Comparison of ENCODE assay signal across 10 mouse cellular contexts in genomic region chr2:3764136-3764535, GRCm38 (mm10).
DNase-seq lines count a peak whose midpoint lies in the region; ATAC-seq and TF ChIP-seq lines count a peak whose summit lies in the region.
"Had no signal": no experiment of that assay in that cellular context is flagged by ENCODE, and none has a peak within 500 bp of the region (broad histone marks: within the 10 kb centered on the region; RNA-seq: fewer than 3 reads in every experiment).

No protein-coding gene starts in this region.

- H3K79me2 ChIP-seq in liver, adult 2 months (ENCODE audit: control insufficient read depth, insufficient read depth, low read length), result peaks cover 38% of the 10 kb centered on the region

- no peak for TF ChIP-seq POLR2A in liver, adult 2 months (IDR thresholded peaks at IDR 0.05; ENCODE audit: extremely low read depth, insufficient read depth, low read length)

- H3K9me3 ChIP-seq in forebrain, embryonic 13.5 days (replicated peaks), result no peaks in the 10 kb centered on the region
- H3K9me3 ChIP-seq in forebrain, embryonic 11.5 days (ENCODE audit: control insufficient read depth, low read length), result no peaks in the 10 kb centered on the region
- H3K9me3 ChIP-seq in liver, embryonic 12.5 days (replicated peaks), result no peaks in the 10 kb centered on the region
- no peaks in the 10 kb centered on the region for H3K9me3 ChIP-seq in hindbrain, embryonic 14.5 days (ENCODE audit: control insufficient read depth, low read length)
- H3K9me3 ChIP-seq: kidney, embryonic 15.5 days had no signal

- no peak overlapping the region for H3K9ac ChIP-seq in forebrain, embryonic 13.5 days
- H3K9ac ChIP-seq in forebrain, embryonic 11.5 days (ENCODE audit: low read length), result no peak overlapping the region
- no peak overlapping the region for H3K9ac ChIP-seq in liver, adult 2 months (ENCODE audit: low read depth, low read length)
- no peak overlapping the region for H3K9ac ChIP-seq in liver, embryonic 12.5 days
- no peak overlapping the region for H3K9ac ChIP-seq in hindbrain, embryonic 14.5 days
- H3K9ac ChIP-seq: kidney, embryonic 15.5 days had no signal

- ATAC-seq in forebrain, embryonic 13.5 days, result peak; percentile 61
- ATAC-seq in forebrain, embryonic 11.5 days (replicated peaks; ENCODE audit: low FRiP score), result no peak
- no peak for ATAC-seq in liver, embryonic 12.5 days
- ATAC-seq in hindbrain, embryonic 14.5 days (ENCODE audit: low FRiP score), result no peak

- no peaks in the 10 kb centered on the region for H3K27me3 ChIP-seq in forebrain, embryonic 13.5 days
- no peaks in the 10 kb centered on the region for H3K27me3 ChIP-seq in forebrain, embryonic 11.5 days (ENCODE audit: control insufficient read depth, insufficient read depth, low read length)
- no peaks in the 10 kb centered on the region for H3K27me3 ChIP-seq in liver, adult 2 months (ENCODE audit: control insufficient read depth, insufficient read depth, low read length)
- no peaks in the 10 kb centered on the region for H3K27me3 ChIP-seq in liver, embryonic 12.5 days (replicated peaks)
- H3K27me3 ChIP-seq in hindbrain, embryonic 14.5 days (ENCODE audit: control insufficient read depth, insufficient read depth, low read length), result no peaks in the 10 kb centered on the region
- H3K27me3 ChIP-seq: kidney, embryonic 15.5 days had no signal

- peaks cover 35% of the 10 kb centered on the region for H3K4me1 ChIP-seq in forebrain, embryonic 13.5 days
- H3K4me1 ChIP-seq in forebrain, embryonic 11.5 days (replicated peaks; ENCODE audit: control insufficient read depth, insufficient read depth, low read length), result no peaks in the 10 kb centered on the region
- peaks cover 25% of the 10 kb centered on the region for H3K4me1 ChIP-seq in liver, adult 2 months (ENCODE audit: control insufficient read depth, insufficient read depth, low read length)
- peaks cover 8% of the 10 kb centered on the region for H3K4me1 ChIP-seq in liver, embryonic 12.5 days
- no peaks in the 10 kb centered on the region for H3K4me1 ChIP-seq in hindbrain, embryonic 14.5 days (replicated peaks; ENCODE audit: control insufficient read depth, insufficient read depth, low read length)

- peak overlapping the region; percentile 45 for H3K27ac ChIP-seq in forebrain, embryonic 13.5 days
- H3K27ac ChIP-seq in forebrain, embryonic 11.5 days (ENCODE audit: low read depth, low read length), result no peak overlapping the region
- H3K27ac ChIP-seq in liver, adult 2 months (replicated peaks; ENCODE audit: insufficient read depth, low read depth, low read length), result no peak overlapping the region
- H3K27ac ChIP-seq in liver, embryonic 12.5 days, result no peak overlapping the region
- no peak overlapping the region for H3K27ac ChIP-seq in hindbrain, embryonic 14.5 days

- H3K4me3 ChIP-seq in forebrain, embryonic 13.5 days, result no peak overlapping the region
- H3K4me3 ChIP-seq in forebrain, embryonic 11.5 days (ENCODE audit: low read depth, low read length), result no peak overlapping the region
- H3K4me3 ChIP-seq in liver, adult 2 months (ENCODE audit: insufficient read depth, low read depth, low read length), result no peak overlapping the region
- H3K4me3 ChIP-seq in liver, embryonic 12.5 days, result no peak overlapping the region
- no peak overlapping the region for H3K4me3 ChIP-seq in hindbrain, embryonic 14.5 days (replicated peaks; ENCODE audit: low read length)
- H3K4me3 ChIP-seq: kidney, embryonic 15.5 days had no signal

- WGBS in forebrain, embryonic 13.5 days, result 55% methylated on average over 6 of the region's 6 CpGs
- 89% methylated on average over 6 of the region's 6 CpGs for WGBS in forebrain, embryonic 11.5 days
- 45% methylated on average over 6 of the region's 6 CpGs for WGBS in liver, adult 2 months
- WGBS in liver, embryonic 12.5 days (ENCODE audit: insufficient replicate concordance), result 55% methylated on average over 6 of the region's 6 CpGs
- 17% methylated on average over 6 of the region's 6 CpGs for WGBS in large intestine, adult 2 months
- 79% methylated on average over 6 of the region's 6 CpGs for WGBS in hindbrain, embryonic 14.5 days

- no peaks in the 10 kb centered on the region for H3K36me3 ChIP-seq in forebrain, embryonic 13.5 days (ENCODE audit: poor library complexity, severe bottlenecking)
- no peaks in the 10 kb centered on the region for H3K36me3 ChIP-seq in forebrain, embryonic 11.5 days (ENCODE audit: control insufficient read depth, insufficient read depth, low read length)
- no peaks in the 10 kb centered on the region for H3K36me3 ChIP-seq in liver, adult 2 months (ENCODE audit: control insufficient read depth, insufficient read depth, low read length)
- no peaks in the 10 kb centered on the region for H3K36me3 ChIP-seq in liver, embryonic 12.5 days
- no peaks in the 10 kb centered on the region for H3K36me3 ChIP-seq in hindbrain, embryonic 14.5 days (replicated peaks; ENCODE audit: control insufficient read depth, insufficient read depth)
- H3K36me3 ChIP-seq: kidney, embryonic 15.5 days had no signal

- no peak for DNase-seq in forebrain, embryonic 11.5 days (ENCODE audit: low spot score)
- DNase-seq in liver, adult 2 months (ENCODE audit: extremely low read depth, low read depth, low spot score), result peak; percentile 84
- DNase-seq in T-cell, adult 2 months (ENCODE audit: low spot score), result peak; percentile 38
- peak; percentile 18 for DNase-seq in large intestine, adult 2 months (ENCODE audit: low read depth, low spot score)
- no peak for DNase-seq in hindbrain, embryonic 14.5 days (ENCODE audit: low spot score)
- DNase-seq in urinary bladder, postnatal 4 days (ENCODE audit: low spot score in 2 of 2), result no peak
- DNase-seq: lung, postnatal 36 days had no signal

- H3K4me2 ChIP-seq in forebrain, embryonic 13.5 days, result no peak overlapping the region
- no peak overlapping the region for H3K4me2 ChIP-seq in forebrain, embryonic 11.5 days (ENCODE audit: low read depth, low read length, severe bottlenecking)
- no peak overlapping the region for H3K4me2 ChIP-seq in liver, embryonic 12.5 days
- no peak overlapping the region for H3K4me2 ChIP-seq in hindbrain, embryonic 14.5 days (replicated peaks)
- H3K4me2 ChIP-seq: kidney, embryonic 15.5 days had no signal

- TF ChIP-seq CTCF in liver, adult 2 months (IDR thresholded peaks at IDR 0.05; ENCODE audit: low read depth, low read length), result no peak

Comparison
In these comparisons a context has a peak if more than half of its experiments do, and no peak if none do; other contexts are left out.
1. DNase-seq: peak in liver, adult 2 months (single experiment), T-cell, adult 2 months (single experiment) and large intestine, adult 2 months (single experiment); none in forebrain, embryonic 11.5 days (single experiment), hindbrain, embryonic 14.5 days (single experiment) and urinary bladder, postnatal 4 days (0 of 2).